Mouse (Mus musculus): ENCODE results near the gene Tnr. TPM values are rescaled to one million over a fixed set of nuclear protein-coding genes. Genes with fewer than 3 reads are reported as not detected.

The Tnr gene
- polyA plus RNA-seq, 1 experiment from 2014 or later, result 0.01 TPM

- no peak for ATAC-seq
- no peaks in the 10 kb centered on the region for H3K27me3 ChIP-seq (replicated peaks)
- H3K4me3 ChIP-seq, result no peak overlapping the region
- H3K9me3 ChIP-seq (replicated peaks), result no peaks in the 10 kb centered on the region
- no peak overlapping the region for H3K9ac ChIP-seq
- H3K4me2 ChIP-seq, result no peak overlapping the region
- no peak overlapping the region for H3K27ac ChIP-seq
- WGBS (ENCODE audit: insufficient replicate concordance), result 75% methylated on average over 3 of the region's 3 CpGs
- H3K36me3 ChIP-seq, result no peaks in the 10 kb centered on the region
- H3K4me1 ChIP-seq, result no peaks in the 10 kb centered on the region
Measured at GRCm38 (mm10) chr1:159742003-159742274, 218.4 kb downstream of the Tnr start.

DNA sequence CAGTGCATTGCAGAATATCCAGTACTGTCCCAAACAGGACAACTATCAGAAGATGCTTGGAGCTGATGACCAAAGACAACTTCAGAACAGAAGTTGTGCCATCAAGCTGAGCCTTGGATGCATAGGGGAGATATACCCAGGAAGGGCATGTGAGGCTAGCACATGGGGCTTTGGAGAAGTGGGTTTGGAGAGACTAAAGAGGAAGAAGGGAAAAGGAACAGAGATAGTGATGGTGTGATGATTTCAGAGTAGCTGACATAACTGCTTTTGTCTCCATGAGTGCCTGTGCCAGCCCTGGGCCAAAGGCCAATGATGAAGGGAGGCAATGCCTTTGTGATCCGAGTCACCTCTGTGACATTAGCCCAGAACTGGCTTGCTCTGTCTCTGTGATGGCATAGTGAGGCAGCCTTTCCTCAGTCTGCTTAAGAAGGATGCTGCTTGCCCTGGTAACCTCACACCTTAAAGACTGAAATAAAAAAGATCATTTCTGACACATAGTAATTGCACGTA is 220.2 kb downstream of the Tnr start:
- H3K4me3 ChIP-seq, result no peak overlapping the region
- H3K27ac ChIP-seq, result no peak overlapping the region
- WGBS (ENCODE audit: insufficient replicate concordance), result 65% methylated on average over 2 of the region's 2 CpGs
- H3K9me3 ChIP-seq (replicated peaks), result no peaks in the 10 kb centered on the region
- H3K27me3 ChIP-seq (replicated peaks), result no peaks in the 10 kb centered on the region
- H3K36me3 ChIP-seq, result no peaks in the 10 kb centered on the region
- no peak overlapping the region for H3K9ac ChIP-seq
- no peak for ATAC-seq
- H3K4me1 ChIP-seq, result no peaks in the 10 kb centered on the region
- no peak overlapping the region for H3K4me2 ChIP-seq

DNA sequence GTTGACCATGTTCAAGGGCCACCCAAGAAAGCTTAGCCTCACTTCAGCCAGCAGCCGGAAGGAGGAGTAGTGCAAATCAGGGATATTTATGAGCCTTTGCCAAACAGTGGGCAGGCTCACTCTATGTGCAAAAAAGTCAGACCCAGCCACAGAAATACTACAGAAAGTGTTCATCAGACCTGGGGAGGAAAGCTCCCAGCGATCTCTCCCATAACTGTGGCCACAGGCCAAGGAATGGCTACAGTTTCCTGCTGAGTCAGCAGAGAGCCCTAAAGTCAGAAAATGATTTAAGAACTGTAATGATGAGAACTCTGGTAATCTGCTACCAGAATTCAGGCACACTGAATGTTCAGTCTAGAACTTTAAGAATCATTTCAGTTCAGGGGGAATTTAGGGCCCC is 221.7 kb downstream of the Tnr start:
- ATAC-seq, result no peak
- Histone ChIP-seq H3K9ac (no peak overlapping the region), H3K4me3 (no peak overlapping the region), H3K9me3 (replicated peaks) (no peaks in the 10 kb centered on the region), H3K4me2 (no peak overlapping the region), H3K27me3 (replicated peaks) (no peaks in the 10 kb centered on the region), H3K27ac (no peak overlapping the region), H3K36me3 (no peaks in the 10 kb centered on the region), H3K4me1 (no peaks in the 10 kb centered on the region)
- WGBS (ENCODE audit: insufficient replicate concordance), result 75% methylated on average over 2 of the region's 2 CpGs

DNA sequence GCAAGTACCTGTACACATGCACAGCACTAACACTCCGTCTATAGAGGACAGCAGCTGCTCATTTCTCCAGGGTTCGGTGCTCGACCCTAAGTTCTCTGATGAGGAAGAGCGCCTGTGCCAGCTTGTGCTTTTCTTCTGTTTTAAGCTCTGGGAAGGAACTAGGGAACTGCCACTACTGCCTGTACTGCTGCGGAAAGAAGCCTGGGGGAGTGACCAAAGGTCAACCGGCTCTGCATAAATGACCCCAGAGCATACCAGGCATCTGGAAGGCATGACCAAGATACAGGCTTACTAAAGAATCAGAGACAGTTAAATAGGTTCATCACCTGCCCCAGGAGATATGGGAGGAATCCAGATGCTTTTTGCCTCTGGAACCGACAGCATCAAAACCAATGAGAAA is 224.4 kb downstream of the Tnr start:
- 68% methylated on average over 7 of the region's 7 CpGs for WGBS (ENCODE audit: insufficient replicate concordance)
- no peaks in the 10 kb centered on the region for H3K27me3 ChIP-seq (replicated peaks)
- H3K27ac ChIP-seq, result no peak overlapping the region
- no peak for ATAC-seq
- no peak overlapping the region for H3K9ac ChIP-seq
- H3K4me3 ChIP-seq, result no peak overlapping the region
- no peaks in the 10 kb centered on the region for H3K4me1 ChIP-seq
- H3K36me3 ChIP-seq, result no peaks in the 10 kb centered on the region
- no peaks in the 10 kb centered on the region for H3K9me3 ChIP-seq (replicated peaks)
- H3K4me2 ChIP-seq, result no peak overlapping the region

GRCm38 (mm10) chr1:159750411-159750810 is 226.8 kb downstream of the Tnr start:
- Histone ChIP-seq H3K4me3 (no peak overlapping the region), H3K27me3 (replicated peaks) (no peaks in the 10 kb centered on the region), H3K4me1 (no peaks in the 10 kb centered on the region), H3K4me2 (no peak overlapping the region), H3K36me3 (no peaks in the 10 kb centered on the region), H3K9ac (no peak overlapping the region), H3K27ac (no peak overlapping the region), H3K9me3 (replicated peaks) (no peaks in the 10 kb centered on the region)
- 58% methylated on average over 5 of the region's 5 CpGs for WGBS (ENCODE audit: insufficient replicate concordance)
- ATAC-seq, result no peak

DNA sequence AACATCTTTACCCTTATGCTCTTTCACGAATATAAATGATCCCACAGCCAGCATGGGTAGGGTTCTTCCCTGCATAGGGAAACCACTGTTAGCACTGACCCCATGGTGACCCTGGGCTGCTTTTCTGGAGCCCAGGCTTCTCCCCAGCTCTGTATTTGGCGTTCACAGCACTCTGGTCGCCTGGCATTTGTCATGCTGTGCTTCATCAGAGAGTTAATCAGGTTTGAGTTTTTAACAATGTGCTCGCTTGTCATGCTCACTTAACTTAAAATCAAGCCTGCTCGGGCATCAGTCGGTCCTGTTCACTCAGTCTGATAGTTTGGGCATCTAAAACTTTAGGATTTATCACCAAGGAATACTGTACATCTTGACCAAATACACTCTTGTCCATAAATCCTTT is 227.3 kb downstream of the Tnr start:
- H3K27me3 ChIP-seq (replicated peaks), result no peaks in the 10 kb centered on the region
- ATAC-seq, result no peak
- H3K4me3 ChIP-seq, result no peak overlapping the region
- no peaks in the 10 kb centered on the region for H3K4me1 ChIP-seq
- WGBS (ENCODE audit: insufficient replicate concordance), result 45% methylated on average over 6 of the region's 6 CpGs
- H3K4me2 ChIP-seq, result no peak overlapping the region
- no peak overlapping the region for H3K27ac ChIP-seq
- no peaks in the 10 kb centered on the region for H3K36me3 ChIP-seq
- no peaks in the 10 kb centered on the region for H3K9me3 ChIP-seq (replicated peaks)
- no peak overlapping the region for H3K9ac ChIP-seq

- Histone ChIP-seq H3K9ac (no peak overlapping the region), H3K4me1 (no peaks in the 10 kb centered on the region), H3K27ac (no peak overlapping the region), H3K4me2 (no peak overlapping the region), H3K27me3 (replicated peaks) (no peaks in the 10 kb centered on the region), H3K36me3 (no peaks in the 10 kb centered on the region), H3K4me3 (no peak overlapping the region), H3K9me3 (replicated peaks) (no peaks in the 10 kb centered on the region)
- no peak for ATAC-seq
Measured at GRCm38 (mm10) chr1:159760970-159761369, 237.4 kb downstream of the Tnr start.

- WGBS (ENCODE audit: insufficient replicate concordance), result 70% methylated on average over 2 of the region's 2 CpGs
- Histone ChIP-seq H3K36me3 (no peaks in the 10 kb centered on the region), H3K9me3 (replicated peaks) (no peaks in the 10 kb centered on the region), H3K27ac (no peak overlapping the region), H3K9ac (no peak overlapping the region), H3K4me3 (no peak overlapping the region), H3K27me3 (replicated peaks) (no peaks in the 10 kb centered on the region), H3K4me1 (no peaks in the 10 kb centered on the region), H3K4me2 (no peak overlapping the region)
- no peak for ATAC-seq
Measured at GRCm38 (mm10) chr1:159763901-159764300, 240.3 kb downstream of the Tnr start.

- WGBS (ENCODE audit: insufficient replicate concordance), result 50% methylated on average over 2 of the region's 2 CpGs
- no peak for ATAC-seq
- H3K4me2 ChIP-seq, result no peak overlapping the region
- H3K27me3 ChIP-seq (replicated peaks), result no peaks in the 10 kb centered on the region
- no peak overlapping the region for H3K27ac ChIP-seq
- H3K36me3 ChIP-seq, result no peaks in the 10 kb centered on the region
- no peaks in the 10 kb centered on the region for H3K4me1 ChIP-seq
- no peak overlapping the region for H3K9ac ChIP-seq
- no peaks in the 10 kb centered on the region for H3K9me3 ChIP-seq (replicated peaks)
- H3K4me3 ChIP-seq, result no peak overlapping the region
Measured at GRCm38 (mm10) chr1:159764897-159765296, 241.3 kb downstream of the Tnr start.

GRCm38 (mm10) chr1:159769948-159770347 is 246.4 kb downstream of the Tnr start:
- Histone ChIP-seq H3K36me3 (no peaks in the 10 kb centered on the region), H3K4me1 (no peaks in the 10 kb centered on the region), H3K27ac (no peak overlapping the region), H3K9ac (no peak overlapping the region), H3K27me3 (replicated peaks) (no peaks in the 10 kb centered on the region), H3K4me3 (no peak overlapping the region), H3K9me3 (replicated peaks) (no peaks in the 10 kb centered on the region), H3K4me2 (no peak overlapping the region)
- ATAC-seq, result no peak
- 59% methylated on average over 6 of the region's 6 CpGs for WGBS (ENCODE audit: insufficient replicate concordance)

GRCm38 (mm10) chr1:159773671-159774070 is 250.1 kb downstream of the Tnr start:
- Histone ChIP-seq H3K27me3 (replicated peaks) (no peaks in the 10 kb centered on the region), H3K4me3 (no peak overlapping the region), H3K27ac (no peak overlapping the region), H3K4me1 (no peaks in the 10 kb centered on the region), H3K9ac (no peak overlapping the region), H3K9me3 (replicated peaks) (no peaks in the 10 kb centered on the region), H3K4me2 (no peak overlapping the region), H3K36me3 (no peaks in the 10 kb centered on the region)
- ATAC-seq, result no peak
- 77% methylated on average over 12 of the region's 12 CpGs for WGBS (ENCODE audit: insufficient replicate concordance)

- Histone ChIP-seq H3K36me3 (no peaks in the 10 kb centered on the region), H3K9ac (no peak overlapping the region), H3K4me2 (no peak overlapping the region), H3K27me3 (replicated peaks) (no peaks in the 10 kb centered on the region), H3K4me1 (no peaks in the 10 kb centered on the region), H3K4me3 (no peak overlapping the region), H3K27ac (no peak overlapping the region), H3K9me3 (replicated peaks) (no peaks in the 10 kb centered on the region)
- no peak for ATAC-seq
- 68% methylated on average over 3 of the region's 3 CpGs for WGBS (ENCODE audit: insufficient replicate concordance)
Measured at GRCm38 (mm10) chr1:159775168-159775567, 251.6 kb downstream of the Tnr start.

GRCm38 (mm10) chr1:159777107-159777506 is 253.5 kb downstream of the Tnr start:
- Histone ChIP-seq H3K27ac (no peak overlapping the region), H3K36me3 (no peaks in the 10 kb centered on the region), H3K4me3 (no peak overlapping the region), H3K9ac (no peak overlapping the region), H3K4me2 (no peak overlapping the region), H3K9me3 (replicated peaks) (no peaks in the 10 kb centered on the region), H3K4me1 (no peaks in the 10 kb centered on the region), H3K27me3 (replicated peaks) (no peaks in the 10 kb centered on the region)
- ATAC-seq, result no peak
- 59% methylated on average over 3 of the region's 3 CpGs for WGBS (ENCODE audit: insufficient replicate concordance)

Measured in liver, embryonic 12.5 days (tissue).